Mouse (Mus musculus) skeletal muscle tissue, adult 2 months (tissue): ENCODE data around the gene Scamp1.

Experiments
- DNase-seq: peaks from one replicate; pipeline ENCODE4 v3.0.0-alpha.2; 2012; ENCODE audit warnings: low read depth, low spot score

Gene Scamp1

DNA sequence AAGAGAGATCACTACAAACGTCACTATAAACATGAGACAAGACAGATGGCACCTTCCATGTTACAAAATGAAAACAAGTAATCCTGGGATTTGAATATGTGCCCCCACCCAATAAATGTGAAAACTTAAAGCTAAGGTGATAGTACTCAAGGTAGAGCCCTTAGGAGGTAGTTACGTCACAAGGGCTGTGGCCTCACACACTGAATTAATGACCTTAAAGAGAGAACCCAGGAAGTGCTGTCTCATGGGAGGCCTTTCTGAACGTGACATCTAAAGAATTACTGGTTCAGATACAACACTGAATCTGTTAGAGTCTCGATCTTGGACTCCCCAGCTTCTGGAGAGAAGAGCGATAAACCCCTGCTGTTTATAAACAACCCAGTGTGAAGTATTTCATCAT is 6.2 kb downstream of the Scamp1 start:
- DNase-seq, result no peak

DNA sequence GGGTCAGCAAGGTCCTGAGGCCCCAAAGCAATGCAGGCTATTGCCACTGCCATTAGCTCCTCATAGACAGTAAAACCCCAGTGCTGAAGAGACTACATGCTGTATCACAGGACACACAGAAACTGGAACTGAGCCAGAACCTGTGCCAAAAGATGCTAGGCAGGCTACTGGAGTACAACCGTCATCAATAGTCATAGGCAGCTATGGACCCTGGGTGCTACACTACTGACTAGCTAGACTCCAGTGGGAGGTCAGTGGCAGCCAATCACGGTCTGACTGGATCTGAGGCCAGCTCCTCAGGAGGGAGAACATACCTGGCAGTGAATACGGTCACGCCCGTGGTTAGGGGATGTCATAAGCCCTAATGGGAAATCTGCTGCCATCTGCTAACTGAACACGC is 14.4 kb downstream of the Scamp1 start:
- DNase-seq, result no peak

DNA sequence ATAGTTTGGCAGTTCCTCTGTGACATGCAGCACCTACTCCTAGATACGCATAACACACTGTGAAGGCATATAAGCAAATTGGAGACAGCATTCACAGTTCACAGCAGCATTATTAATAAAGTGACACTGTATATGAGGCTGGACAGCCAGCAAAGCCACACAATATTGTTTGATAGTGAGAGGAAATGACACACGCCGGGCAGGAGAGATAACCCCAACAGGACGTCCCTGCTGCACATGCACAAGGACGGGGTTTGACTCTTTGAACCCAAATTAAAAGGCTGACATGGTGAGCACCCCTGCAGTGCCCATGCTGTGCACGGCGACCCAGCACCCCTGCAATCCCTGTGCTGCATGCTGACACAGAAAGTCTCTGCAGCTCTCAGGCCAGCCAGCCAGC is 17.5 kb downstream of the Scamp1 start:
- no peak for DNase-seq

DNA sequence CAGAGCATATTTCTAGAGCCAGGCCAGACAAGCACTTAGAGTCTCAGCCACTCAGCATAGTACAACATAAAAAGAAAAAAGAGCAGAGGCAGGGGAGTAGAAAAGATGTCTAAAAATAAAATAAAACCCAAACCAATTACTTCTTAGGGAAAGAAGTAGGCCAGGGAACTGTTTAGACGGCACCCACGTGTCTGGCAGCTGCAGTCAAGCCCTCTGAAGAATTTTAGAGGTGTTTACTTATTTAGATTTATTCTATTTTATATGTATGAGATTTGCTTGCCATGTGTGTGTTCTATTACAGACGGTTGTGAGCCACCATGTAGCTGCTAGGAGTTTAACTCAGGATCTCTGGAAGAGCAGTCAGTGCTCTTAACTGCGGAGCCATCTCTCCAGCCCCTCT is 18.5 kb downstream of the Scamp1 start:
- DNase-seq, result no peak

DNA sequence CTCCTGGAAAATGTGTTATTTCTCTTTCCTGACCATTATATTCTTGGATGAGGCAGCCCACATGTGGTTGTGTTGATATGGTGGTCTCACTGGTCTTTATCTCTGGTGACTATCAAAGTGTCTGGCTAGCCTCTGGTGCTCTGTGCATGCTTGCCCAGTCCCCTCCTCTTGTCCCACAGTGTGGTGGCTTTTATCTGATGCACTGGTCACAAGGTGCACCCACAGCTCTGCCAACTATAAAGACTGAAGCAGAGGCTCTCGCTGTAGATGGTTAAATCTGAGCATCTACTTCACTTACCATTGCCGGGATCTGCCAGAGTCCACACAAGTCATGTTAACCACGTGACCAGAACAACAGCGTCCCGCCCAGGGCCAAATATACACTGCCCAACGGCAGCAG is 19.1 kb downstream of the Scamp1 start:
- DNase-seq, result no peak

DNA sequence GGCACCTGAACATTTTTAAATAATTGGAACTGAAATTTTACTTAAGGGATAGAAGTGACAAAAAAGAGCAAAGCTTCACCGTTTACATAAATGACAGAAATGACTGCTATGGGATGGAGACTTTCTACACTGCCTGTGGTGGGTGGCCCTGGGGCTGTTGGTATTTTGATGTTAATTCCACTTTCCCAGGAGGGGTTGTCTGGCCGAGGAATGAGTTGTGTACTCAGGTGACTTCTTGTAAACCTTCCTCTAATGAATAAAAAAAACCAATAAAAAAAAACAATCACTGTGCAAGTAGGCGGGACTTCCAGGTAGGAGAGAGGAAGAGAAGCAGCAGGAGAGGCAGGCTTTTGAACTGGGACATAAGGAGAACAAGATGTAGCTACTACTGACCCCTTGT is 20.4 kb downstream of the Scamp1 start:
- DNase-seq, result no peak

DNA sequence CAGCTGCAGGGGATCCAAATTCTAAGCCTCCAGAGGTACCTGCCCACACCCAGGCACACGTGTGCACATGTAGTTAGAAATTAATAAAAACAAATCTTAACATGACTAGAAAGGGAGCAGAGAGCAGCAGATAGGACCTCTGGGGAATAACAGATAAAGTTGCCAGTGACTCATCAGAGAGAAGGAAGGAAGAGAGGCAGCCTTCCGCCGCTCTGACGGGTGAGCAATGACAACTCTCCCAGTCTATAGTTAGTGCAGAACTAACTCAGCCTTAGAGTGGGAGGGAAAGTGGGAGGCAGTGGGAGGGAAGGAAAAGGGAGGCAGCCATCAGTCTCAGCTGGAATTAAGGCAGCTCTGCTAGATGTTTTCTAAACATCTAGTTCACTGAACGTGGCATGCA is 21.7 kb downstream of the Scamp1 start:
- DNase-seq, result no peak

DNA sequence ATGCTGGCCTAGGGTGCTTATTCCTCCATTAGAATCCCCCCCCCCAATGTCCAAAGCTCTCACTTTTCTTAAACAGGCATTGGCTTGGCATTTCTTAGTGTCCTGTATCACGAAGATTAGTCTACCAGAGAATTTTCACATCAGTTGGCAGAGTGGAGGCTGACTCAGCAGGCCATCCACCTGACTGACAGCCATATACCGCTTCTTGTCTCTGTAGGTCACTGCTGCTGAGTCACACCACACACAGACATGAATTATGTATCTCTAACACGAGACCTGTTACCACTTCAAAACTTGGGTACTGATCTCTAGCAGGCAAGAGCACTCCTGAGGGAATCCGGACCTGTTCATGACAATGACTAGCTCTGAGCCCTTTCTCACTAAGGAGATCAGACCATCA is 23.1 kb downstream of the Scamp1 start:
- DNase-seq, result no peak

DNA sequence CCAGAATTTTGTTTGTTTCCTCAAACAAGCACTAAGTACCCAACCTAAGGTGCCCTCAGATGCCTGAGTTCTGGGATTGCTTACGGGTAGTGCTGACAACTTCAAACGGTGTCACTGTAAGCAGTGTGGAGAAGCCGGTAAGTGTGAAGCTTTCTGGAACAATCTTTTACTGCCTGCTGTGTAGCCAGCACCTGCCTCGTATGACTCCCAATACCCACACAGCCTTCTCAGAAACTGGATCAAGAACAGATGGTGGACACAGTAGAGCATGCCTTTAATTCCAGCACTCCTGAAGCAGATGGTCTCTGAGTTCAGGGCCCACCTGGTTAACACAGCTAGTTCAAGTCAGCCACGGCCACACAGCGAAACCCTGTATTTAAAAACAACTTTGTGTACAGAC is 24.0 kb downstream of the Scamp1 start:
- DNase-seq, result no peak

DNA sequence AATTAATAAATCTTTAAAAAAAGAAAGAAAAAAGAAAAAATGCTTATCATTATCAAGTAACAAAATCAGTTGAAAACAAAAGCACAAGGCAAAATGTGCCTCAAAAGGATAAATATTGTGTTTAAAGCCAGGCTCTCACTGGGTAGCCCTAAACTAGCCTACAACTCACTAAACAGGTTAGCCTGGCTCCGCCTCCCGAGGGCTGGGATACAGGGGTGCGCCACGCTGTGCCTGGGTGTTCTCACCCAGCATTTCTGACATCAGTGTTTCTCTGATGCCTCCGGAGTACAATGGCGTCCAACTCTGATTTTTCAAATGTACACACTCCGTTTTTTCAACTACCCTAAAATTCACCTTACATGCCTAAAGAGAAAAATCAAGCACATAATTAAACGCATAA is 24.7 kb downstream of the Scamp1 start:
- no peak for DNase-seq

DNA sequence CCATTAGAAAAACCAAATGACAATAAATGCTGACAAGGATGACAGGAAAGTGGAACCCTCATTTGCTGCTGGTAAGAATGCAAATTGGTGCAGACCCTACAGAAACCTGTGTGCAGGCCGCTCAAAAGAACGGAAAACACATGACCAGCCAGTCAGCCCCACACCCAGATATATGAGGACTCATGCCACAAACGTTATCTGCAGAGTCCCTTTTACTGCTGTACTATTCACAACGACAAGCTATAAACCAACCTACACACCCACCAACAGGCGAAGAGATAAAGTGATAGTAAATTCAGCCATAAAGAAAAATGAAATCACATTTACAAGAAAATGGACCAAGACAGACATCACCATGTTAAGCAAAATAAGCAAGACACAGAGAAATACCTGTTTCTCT is 26.4 kb downstream of the Scamp1 start:
- DNase-seq, result no peak

DNA sequence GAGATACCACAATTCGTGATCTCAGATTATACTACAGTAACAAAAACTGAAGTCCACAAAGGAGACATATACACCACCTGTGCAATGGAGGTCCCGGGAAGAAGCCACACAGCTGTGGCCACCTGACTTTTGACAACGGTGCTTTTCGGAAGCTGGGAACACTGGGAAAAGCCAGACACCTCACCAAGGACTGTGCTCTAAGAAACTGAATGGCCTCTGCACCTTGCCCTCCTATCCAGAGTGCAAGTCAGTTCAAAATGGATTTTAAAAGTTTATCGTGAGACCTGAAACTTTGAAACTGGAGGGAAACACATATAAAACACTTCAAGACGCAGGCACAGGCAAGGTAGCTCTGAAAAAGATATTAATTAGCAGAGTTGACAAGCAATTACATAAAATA is 27.1 kb downstream of the Scamp1 start:
- no peak for DNase-seq

DNA sequence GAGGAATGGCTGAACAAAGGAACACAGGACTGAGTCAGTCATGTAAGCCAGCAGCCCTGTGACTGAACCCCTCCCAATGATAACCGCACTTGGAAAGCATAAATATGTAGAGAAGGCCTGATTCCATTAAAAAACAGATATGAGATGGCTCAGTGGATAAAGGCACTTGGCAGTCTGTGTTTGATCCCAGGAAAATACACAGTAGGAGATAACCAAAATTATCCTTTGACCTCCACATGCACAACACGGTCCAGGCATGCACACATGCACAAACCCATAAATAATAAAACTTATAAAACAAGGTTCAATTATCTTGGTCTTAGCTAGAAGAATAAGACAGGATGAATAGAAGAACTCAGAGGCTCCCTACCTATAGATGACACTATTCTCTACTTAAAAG is 27.9 kb downstream of the Scamp1 start:
- no peak for DNase-seq

DNA sequence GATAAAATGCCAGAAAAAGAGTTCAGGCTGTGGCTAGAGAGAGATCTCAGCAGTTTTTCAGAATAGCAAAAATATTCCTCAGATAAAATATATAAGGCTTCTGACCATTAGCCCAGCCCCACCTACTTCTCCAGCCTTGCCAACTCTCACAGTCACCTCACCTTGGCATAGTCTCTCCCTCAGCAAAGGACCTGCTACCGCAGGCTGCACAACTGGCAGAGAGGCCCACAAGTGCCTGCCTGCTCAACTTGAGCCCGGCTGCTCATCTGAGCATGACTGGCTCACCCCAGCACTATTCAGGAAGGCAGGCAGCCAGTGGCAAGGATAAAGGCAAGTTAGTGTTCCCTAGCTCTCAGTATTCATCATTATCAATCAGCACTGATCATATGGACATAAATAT is 30.5 kb downstream of the Scamp1 start:
- DNase-seq, result no peak

DNA sequence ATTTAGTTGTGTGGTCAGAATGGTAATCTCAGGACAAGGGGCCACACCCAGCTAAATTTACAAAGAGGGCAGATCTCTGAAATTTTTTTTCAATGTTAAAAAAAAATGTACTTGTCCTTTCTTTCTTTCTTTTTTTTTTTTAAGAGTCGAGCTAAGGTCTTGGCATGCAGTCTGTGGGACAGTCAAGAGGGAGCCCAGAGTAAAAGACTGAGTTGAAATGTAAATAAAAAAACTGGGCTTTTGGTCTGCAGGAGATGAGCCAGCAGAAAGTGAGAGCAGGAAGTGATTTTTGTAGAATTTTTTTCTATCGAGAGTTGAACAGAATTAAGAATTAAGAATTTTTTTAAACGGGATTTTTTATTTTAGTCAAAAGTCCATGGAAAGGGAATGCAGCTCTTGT is 31.4 kb downstream of the Scamp1 start:
- DNase-seq, result no peak

DNA sequence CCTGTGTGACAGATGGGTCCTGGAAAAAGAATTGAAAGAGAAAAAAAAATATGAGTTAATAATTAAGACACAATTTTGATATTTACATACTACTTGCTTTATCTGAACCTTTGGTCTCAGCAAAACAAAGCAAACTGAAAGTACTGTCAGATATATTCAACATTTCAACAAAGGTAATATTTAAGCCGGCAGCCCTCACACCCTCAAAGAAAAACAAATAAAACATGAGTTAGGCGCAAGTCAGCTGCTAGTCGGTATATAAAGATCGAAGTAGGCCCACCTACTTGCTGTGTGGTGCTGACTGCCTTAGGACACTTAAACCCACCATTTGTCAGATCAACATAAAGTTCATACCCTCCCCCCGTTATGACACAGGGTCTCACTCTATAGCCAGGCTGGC is 32.6 kb downstream of the Scamp1 start:
- no peak for DNase-seq

DNA sequence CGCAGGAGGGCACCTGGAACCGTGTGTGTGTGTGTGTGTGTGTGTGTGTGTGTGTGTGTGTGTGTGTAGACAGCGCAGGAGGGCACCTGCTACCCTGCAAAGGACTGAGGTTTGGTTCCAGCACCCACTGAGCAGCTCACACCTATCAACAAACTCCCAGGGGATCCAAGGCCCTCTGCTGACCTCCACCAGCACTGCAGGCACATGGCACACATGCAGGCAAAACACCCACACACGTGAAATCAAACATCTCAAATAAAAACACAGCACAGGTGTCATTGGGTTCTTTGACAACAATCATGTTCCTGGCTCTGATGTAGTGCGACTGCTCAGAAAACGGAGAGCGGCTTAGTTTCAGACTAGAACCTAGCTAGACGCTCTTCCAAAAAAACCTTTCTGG is 34.9 kb downstream of the Scamp1 start:
- DNase-seq, result no peak

DNA sequence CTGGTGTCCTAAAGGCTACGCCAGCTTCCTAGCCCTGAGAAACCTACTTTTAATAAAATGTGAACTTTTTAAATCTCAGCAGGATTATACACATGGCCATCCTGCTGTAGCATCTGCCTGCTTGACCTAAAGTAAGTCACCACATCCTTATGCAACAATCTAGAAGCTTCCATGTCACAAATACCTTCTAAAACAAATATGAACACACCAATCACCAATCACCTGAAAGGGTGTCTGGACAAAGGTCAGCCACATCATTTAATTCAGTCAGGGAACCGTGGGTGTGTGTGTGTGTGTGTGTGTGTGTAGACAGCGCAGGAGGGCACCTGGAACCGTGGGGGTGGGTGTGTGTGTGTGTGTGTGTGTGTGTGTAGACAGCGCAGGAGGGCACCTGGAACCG is 35.5 kb downstream of the Scamp1 start:
- no peak for DNase-seq

DNA sequence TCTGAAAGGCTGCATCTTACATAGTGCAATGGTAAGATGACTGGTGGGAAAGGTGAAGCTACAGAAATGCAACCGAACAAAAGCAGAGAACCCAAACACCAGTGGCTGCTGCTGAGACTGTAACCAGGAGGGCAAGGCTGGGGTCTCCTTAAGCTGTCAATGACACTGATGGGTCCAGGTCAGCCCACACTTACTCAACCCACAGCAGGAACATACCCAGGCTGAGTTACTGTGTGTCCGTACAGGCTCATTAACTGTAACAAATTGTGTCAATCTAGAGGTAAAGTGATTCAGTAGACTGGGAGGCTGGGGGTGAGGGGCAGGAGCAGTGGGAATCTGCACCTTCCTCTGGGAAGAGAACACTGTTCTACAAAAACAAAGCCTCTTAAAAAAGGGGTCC is 42.8 kb downstream of the Scamp1 start:
- no peak for DNase-seq

DNA sequence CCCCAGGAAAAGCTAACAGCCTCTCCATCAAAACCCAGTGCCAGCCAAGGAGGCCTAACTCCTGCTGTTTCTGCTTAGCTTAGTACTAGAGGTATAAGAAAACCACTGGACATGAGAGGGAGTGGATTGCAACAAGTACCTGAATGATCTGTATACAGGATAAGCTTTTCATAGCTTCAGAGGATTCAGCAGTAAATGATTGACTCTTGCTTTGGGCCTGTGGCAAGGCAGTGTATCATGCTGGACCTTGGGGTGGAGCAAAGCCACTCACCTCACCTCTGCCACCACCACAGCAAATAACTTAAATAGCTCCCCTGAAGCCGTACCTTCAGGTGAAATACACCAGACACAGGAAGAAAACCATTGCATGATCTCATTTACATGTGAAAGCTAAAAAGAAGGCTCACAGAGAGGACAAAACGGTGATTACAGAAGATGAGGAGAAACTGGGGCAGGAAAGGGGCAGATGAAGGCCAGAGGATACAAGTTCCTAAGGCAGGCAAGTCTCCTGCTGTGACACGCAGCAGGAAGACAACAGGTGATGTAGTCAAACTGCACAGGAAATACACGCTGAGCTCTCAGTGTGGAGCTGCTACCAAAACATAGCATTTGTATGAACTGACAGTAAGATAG is 43.6 kb downstream of the Scamp1 start:
- no peak for DNase-seq

DNA sequence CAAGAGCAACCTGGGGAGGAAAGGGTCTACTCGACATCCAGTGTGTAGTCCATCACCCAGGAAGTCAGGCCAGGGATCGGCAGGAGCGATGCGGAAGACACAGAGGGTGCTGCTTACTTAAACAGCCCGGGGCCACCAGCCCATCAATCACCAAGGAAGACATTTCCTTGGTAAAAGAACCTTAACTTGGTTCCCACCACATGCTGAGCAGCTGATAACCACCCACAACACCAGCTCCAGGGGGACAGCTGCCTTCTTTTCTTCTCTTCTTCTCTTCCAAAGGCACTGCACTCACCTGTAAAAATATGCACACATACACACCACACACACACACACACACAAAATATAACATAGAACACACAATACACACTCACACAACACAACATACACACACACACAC is 44.8 kb downstream of the Scamp1 start:
- no peak for DNase-seq

DNA sequence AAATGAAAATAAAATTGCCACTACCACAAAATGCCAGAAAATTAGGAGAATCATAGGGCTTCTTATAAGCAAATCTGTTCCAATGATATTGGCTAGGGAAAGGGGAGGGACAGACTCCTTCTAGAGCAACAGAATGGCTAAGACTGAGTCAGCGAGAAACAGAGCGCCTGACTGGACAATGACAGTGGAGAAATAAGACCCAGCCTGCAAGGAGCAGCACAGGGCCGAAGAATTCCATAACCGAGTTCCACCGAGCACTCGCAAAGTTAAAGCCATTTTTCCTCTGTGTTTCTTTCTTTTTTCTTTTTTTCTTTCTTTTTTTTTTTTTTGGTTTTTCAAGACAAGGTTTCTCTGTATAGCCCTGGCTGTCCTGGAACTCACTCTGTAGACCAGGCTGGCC is 45.5 kb downstream of the Scamp1 start:
- DNase-seq, result no peak

DNA sequence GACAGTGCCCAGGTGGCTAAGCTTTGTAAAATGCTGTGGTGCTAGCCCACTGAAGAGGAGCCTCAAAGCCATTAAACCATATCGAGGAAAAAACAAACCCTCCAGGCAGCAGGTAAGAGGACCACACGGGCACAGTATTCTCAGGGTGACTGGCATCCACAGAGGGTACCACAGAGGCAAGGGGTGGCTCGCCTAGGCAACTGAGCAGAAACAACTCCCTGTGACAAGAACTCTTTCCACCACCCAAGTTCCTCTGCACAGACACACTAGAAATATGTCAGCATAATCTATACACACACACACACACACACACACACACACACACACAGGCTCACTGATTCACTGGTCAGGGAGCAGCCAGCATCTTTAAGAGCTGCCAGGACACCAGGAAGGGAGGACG is 46.2 kb downstream of the Scamp1 start:
- DNase-seq, result no peak

DNA sequence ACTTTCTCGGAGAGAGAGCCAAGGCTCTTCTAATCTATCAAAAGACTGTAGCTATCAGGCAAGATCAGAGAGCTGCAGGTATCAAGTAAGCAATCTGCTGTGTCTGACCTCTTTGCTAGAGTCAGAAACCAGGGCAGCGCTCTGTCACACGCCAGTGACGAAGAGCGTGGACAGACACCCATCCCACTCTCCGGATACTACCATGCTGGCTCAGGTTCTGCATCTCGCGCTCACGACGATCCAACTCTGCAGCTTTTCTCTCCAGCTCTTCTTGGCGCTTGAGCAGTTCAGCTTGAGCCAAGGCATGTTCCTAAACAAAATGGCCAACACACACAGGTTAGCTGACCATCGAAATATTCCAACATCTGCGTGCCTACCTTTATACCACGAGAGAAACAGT is 53.8 kb downstream of the Scamp1 start:
- no peak for DNase-seq
